Mouse (Mus musculus): ENCODE measurements around the gene Cenpf.

DNA sequence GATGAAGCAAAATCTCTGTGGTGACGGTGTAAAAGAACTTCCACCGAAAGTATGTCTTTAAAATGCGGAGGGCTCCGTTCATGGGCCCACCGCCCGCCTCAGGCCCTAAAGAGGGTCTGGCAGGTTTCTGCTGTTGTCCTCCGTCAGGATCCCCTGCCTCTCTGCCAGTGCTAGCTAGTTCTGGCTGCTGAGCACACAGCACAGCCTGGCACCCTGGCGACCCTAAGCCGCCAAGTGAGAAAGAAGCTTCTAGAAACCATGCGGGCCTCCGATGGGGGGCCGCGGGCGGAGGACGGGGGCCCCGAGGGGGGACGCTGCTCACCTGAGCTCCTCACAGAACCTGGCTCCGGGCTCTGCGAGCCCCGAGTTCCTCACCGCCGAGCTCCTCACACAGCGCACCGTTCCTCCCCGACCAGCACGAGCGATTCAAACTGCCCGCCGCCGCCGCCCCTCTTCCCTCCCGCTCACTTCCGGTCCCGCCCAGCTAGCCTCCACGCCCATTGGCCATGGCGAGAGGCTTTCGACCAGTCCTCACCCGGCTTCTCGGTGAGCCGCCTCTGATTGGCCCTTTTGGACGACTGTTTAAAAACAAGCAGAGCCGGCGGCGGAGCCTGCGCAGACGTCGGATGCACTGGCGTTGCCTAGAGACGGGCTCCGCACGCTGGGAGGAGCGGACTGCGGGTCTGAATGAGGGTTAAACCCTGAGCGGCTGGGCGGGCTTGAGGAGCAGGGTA, at the start of gene Cenpf:
- TF ChIP-seq MAFK (IDR thresholded peaks at IDR 0.05; ENCODE audit: insufficient replicate concordance, low read length) (no peak), CTCF (conservative IDR thresholded peaks at IDR 0.05 in 1 of 2, IDR thresholded peaks at IDR 0.05 in 1 of 2; ENCODE audit: low read depth in 2 of 2, low read length in 2 of 2) (no peak), E2F4 (IDR thresholded peaks at IDR 0.05; ENCODE audit: insufficient replicate concordance, low read depth, low read length) (no peak), POLR2A (IDR thresholded peaks at IDR 0.05; ENCODE audit: low read depth, low read length) (peak; percentile 80), TBP (conservative IDR thresholded peaks at IDR 0.05; ENCODE audit: low read depth, low read length) (0 out of 2 replicates have a peak, but pooled peaks have one; percentile 15), MAX (IDR thresholded peaks at IDR 0.05; ENCODE audit: low read length) (peak; percentile 60; the same call in 1 of the 2 replicates)

All from CH12.LX (cell line).